Mouse (Mus musculus) hindbrain, postnatal 0 days (tissue): ENCODE measurements around the gene Pdxp. TPM values are rescaled to one million over a fixed set of nuclear protein-coding genes. Genes with fewer than 3 reads are reported as not detected.

ENCODE experiments used
- ATAC-seq: fragments of 200-750 bp; cut with Nextera tagmentation; 2 replicates; pipeline ENCODE4 v1.8.0; 2017; ENCODE audit warnings: mild to moderate bottlenecking, moderate TSS enrichment, moderate library complexity
- DNase-seq: peaks from one replicate; pipeline ENCODE4 v3.0.0-alpha.2; 2015; ENCODE audit warnings: low spot score
- H3K27ac ChIP-seq: fragments of 300-500 bp; sonication (generic); 2 replicates; pipeline ENCODE4 v1.5.1; 2014; ENCODE audit warnings: mild to moderate bottlenecking
- H3K27me3 ChIP-seq: fragments of 300-500 bp; sonication (generic); 2 replicates; pipeline ENCODE4 v1.6.1; 2014; ENCODE audit warnings: low read length, mixed read lengths; ENCODE audit not compliant: insufficient read depth
- H3K36me3 ChIP-seq: fragments of 300-500 bp; sonication (generic); 2 replicates; pipeline ENCODE4 v1.6.1; 2014; ENCODE audit warnings: low read length, mixed read lengths; ENCODE audit not compliant: insufficient read depth
- H3K4me1 ChIP-seq: fragments of 300-500 bp; sonication (generic); 2 replicates; pipeline ENCODE4 v1.6.1; 2014; ENCODE audit warnings: antibody characterized with exemption, low read length, mixed read lengths; ENCODE audit not compliant: insufficient read depth
- H3K4me2 ChIP-seq: fragments of 300-500 bp; sonication (generic); 2 replicates; pipeline ENCODE4 v1.6.1; 2014; ENCODE audit warnings: low read depth, mild to moderate bottlenecking, low read length, moderate library complexity, mixed read lengths
- H3K4me3 ChIP-seq: fragments of 300-500 bp; sonication (generic); 2 replicates; pipeline ENCODE4 v1.5.1; 2014; ENCODE audit warnings: low read length
- H3K9ac ChIP-seq: fragments of 300-500 bp; sonication (generic); replicated peaks from 2 replicates; pipeline ENCODE4 v1.6.1; 2014; ENCODE audit warnings: mild to moderate bottlenecking, low read length, moderate library complexity, mixed read lengths
- H3K9me3 ChIP-seq: fragments of 300-500 bp; sonication (generic); 2 replicates; pipeline ENCODE4 v1.6.1; 2016; ENCODE audit warnings: low read length, mixed read lengths
- CTCF ChIP-seq: IDR thresholded peaks from 2 replicates; pipeline ENCODE4 v1.5.1; 2016; ENCODE audit warnings: antibody characterized with exemption, control low read depth, low read depth
- WGBS: fragments of 180-500 bp; shearing (Covaris S2); extraction: QIAGEN DNeasy Blood & Tissue Kit; methylation state at CpG from one replicate; pipeline ENCODE4 v1.1.7; 2014; 5-methylcytosine and 5-hydroxymethylcytosine counted together
- microRNA-seq, 2 experiments: library from miRNA; unstranded; fragments of <30 nt; microRNA quantifications; one replicate each; pipeline ENCODE4; 2016
- polyA plus RNA-seq: library from polyadenylated mRNA; unstranded; fragments of >200 nt; fragmentation: Nextera tagmentation; extraction: Ambion mirVana; gene quantifications from 2 replicates; pipeline ENCODE4 v1.2.1, GENCODE M21; 2015
- total RNA-seq: library from RNA; depleted of rRNA; stranded (reverse); fragments of >200 nt; gene quantifications from 2 replicates; pipeline ENCODE4 v1.2.3, GENCODE M21; 2014; rRNA removed

Pdxp gene
- total and polyA plus RNA-seq, 2 experiments from 2014 or later = 141 to 300 TPM

GRCm38 (mm10) chr15:78956351-78956750 is 42.6 kb downstream of the Pdxp start:
- Histone ChIP-seq H3K9me3 (no peaks in the 10 kb centered on the region), H3K36me3 (peaks cover 25% of the 10 kb centered on the region), H3K4me3 (no peak overlapping the region), H3K27ac (no peak overlapping the region), H3K4me1 (no peaks in the 10 kb centered on the region), H3K4me2 (no peak overlapping the region), H3K27me3 (no peaks in the 10 kb centered on the region), H3K9ac (no peak overlapping the region)
- WGBS = 98% methylated on average over 4 of the region's 4 CpGs
- TF ChIP-seq CTCF = peak; percentile 52
- DNase-seq = peak; percentile 17
- ATAC-seq = no peak

GRCm38 (mm10) chr15:78957021-78957420 is 43.3 kb downstream of the Pdxp start:
- Histone ChIP-seq H3K9ac (no peak overlapping the region), H3K4me3 (no peak overlapping the region), H3K9me3 (no peaks in the 10 kb centered on the region), H3K27me3 (no peaks in the 10 kb centered on the region), H3K36me3 (peaks cover 25% of the 10 kb centered on the region), H3K27ac (no peak overlapping the region), H3K4me2 (no peak overlapping the region), H3K4me1 (no peaks in the 10 kb centered on the region)
- ATAC-seq = no peak
- TF ChIP-seq CTCF = no peak
- 81% methylated on average over 15 of the region's 15 CpGs for WGBS
- DNase-seq = no peak

DNA sequence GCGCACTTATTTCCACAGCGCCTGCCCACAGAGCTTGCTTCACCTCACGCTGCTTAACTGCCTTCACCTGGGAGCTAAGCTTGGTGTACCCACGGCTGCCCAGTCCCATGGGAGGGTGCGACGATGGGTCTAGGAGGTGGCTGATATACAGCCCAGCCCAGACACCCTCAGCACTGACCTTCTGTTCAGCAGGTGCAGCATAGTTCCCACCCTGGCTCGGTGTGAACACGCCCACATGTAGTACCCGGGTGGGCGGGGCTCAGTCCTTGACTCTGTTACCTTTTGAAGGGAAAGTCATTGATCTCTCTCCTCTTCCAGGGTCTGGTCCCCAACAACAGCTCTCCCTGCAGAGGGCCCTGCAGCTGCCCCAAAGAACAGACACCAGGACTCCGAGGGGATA is 45.8 kb downstream of the Pdxp start:
- Histone ChIP-seq H3K4me3 (no peak overlapping the region), H3K27me3 (no peaks in the 10 kb centered on the region), H3K9me3 (no peaks in the 10 kb centered on the region), H3K27ac (no peak overlapping the region), H3K36me3 (peaks cover 23% of the 10 kb centered on the region), H3K9ac (no peak overlapping the region), H3K4me1 (no peaks in the 10 kb centered on the region), H3K4me2 (no peak overlapping the region)
- ATAC-seq (no peak), DNase-seq (no peak)
- TF ChIP-seq CTCF = no peak
- 92% methylated on average over 11 of the region's 11 CpGs for WGBS

DNA sequence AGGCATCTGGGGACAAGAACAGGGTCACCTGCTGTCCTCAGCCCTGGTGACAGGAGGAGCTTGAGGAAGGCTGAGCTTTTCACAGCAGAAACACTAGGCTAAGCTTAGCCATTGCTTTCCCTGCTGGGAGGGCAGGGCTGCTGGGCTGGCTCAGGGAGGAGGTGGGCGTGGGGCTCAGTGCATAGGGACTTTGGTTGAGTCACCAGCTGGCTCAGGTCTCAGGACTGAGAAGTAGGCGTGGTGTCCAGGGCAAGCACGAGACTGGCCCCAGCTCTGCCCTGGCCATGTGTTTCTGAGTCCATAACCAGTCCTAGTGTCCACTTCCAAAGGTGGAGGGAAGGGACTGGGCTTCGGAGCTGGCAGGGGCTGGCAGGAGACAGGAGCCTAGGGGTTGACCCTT is 46.4 kb downstream of the Pdxp start:
- Histone ChIP-seq H3K27me3 (no peaks in the 10 kb centered on the region), H3K9me3 (no peaks in the 10 kb centered on the region), H3K4me2 (no peak overlapping the region), H3K9ac (no peak overlapping the region), H3K4me1 (no peaks in the 10 kb centered on the region), H3K36me3 (peaks cover 23% of the 10 kb centered on the region), H3K27ac (no peak overlapping the region), H3K4me3 (no peak overlapping the region)
- ATAC-seq (no peak), DNase-seq (no peak)
- 80% methylated on average over 4 of the region's 4 CpGs for WGBS
- TF ChIP-seq CTCF = no peak

- H3K4me3 ChIP-seq = no peak overlapping the region
- H3K9me3 ChIP-seq = no peaks in the 10 kb centered on the region
- 34% methylated on average over 2 of the region's 2 CpGs for WGBS
- H3K4me1 ChIP-seq = no peaks in the 10 kb centered on the region
- H3K36me3 ChIP-seq = peaks cover 18% of the 10 kb centered on the region
- ATAC-seq (peak; percentile 88), DNase-seq (peak; percentile 90)
- H3K9ac ChIP-seq = no peak overlapping the region
- no peaks in the 10 kb centered on the region for H3K27me3 ChIP-seq
- H3K27ac ChIP-seq = peak overlapping the region; percentile 41; the same call in 1 of the 2 replicates
- no peak overlapping the region for H3K4me2 ChIP-seq
- peak; percentile 94 for TF ChIP-seq CTCF
Measured at GRCm38 (mm10) chr15:78962885-78963284, 49.2 kb downstream of the Pdxp start.

Small RNA genes within 50 kb of the gene (microRNA-seq; reads per million reads assigned to microRNA genes)
- 0.36 to 1.2 reads per million in 2 experiments for gene Mir6955

Other genes starting within 250 kb of the Pdxp start
- 40.9 and 43.1 TPM in 2 replicates for gene Elfn2, start 195.1 kb upstream of the Pdxp start, total RNA-seq
- gene Elfn2, start 195.1 kb upstream of the Pdxp start, polyA plus RNA-seq = 8.4 and 9.1 TPM in 2 replicates
- gene Mfng, start 140.4 kb upstream of the Pdxp start, total RNA-seq = 12.7 and 15.2 TPM in 2 replicates
- gene Mfng, start 140.4 kb upstream of the Pdxp start, polyA plus RNA-seq = 16.6 and 17.9 TPM in 2 replicates
- gene Card10, start 110.9 kb upstream of the Pdxp start, total RNA-seq = 0.94 and 1.4 TPM in 2 replicates
- 2.3 and 2.6 TPM in 2 replicates for gene Card10, start 110.9 kb upstream of the Pdxp start, polyA plus RNA-seq
- 20.6 and 22.5 TPM in 2 replicates for gene Cdc42ep1, start 71.3 kb upstream of the Pdxp start, total RNA-seq
- 18.1 TPM in 2 replicates for gene Cdc42ep1, start 71.3 kb upstream of the Pdxp start, polyA plus RNA-seq
- gene Lgals2, start 58.4 kb upstream of the Pdxp start, total RNA-seq = not detected in 2 replicates
- not detected in 2 replicates for gene Lgals2, start 58.4 kb upstream of the Pdxp start, polyA plus RNA-seq
- 40.0 and 47.1 TPM in 2 replicates for gene Gga1, start 36.7 kb upstream of the Pdxp start, total RNA-seq
- 40.1 and 41.2 TPM in 2 replicates for gene Gga1, start 36.7 kb upstream of the Pdxp start, polyA plus RNA-seq
- gene Gm49510, start 14.3 kb upstream of the Pdxp start, total RNA-seq = 0.72 TPM in 1 of 2 replicates, not detected in the other
- gene Gm49510, start 14.3 kb upstream of the Pdxp start, polyA plus RNA-seq = not detected in 2 replicates
- 2.4 and 6.2 TPM in 2 replicates for gene Sh3bp1, start 14.2 kb upstream of the Pdxp start, total RNA-seq
- 4.4 and 5.5 TPM in 2 replicates for gene Sh3bp1, start 14.2 kb upstream of the Pdxp start, polyA plus RNA-seq
- gene Lgals1, start 12.8 kb downstream of the Pdxp start, total RNA-seq = 67.6 and 91.5 TPM in 2 replicates
- 141 and 144 TPM in 2 replicates for gene Lgals1, start 12.8 kb downstream of the Pdxp start, polyA plus RNA-seq
- gene Nol12, start 21.0 kb downstream of the Pdxp start, total RNA-seq = 4.7 and 8.8 TPM in 2 replicates
- gene Nol12, start 21.0 kb downstream of the Pdxp start, polyA plus RNA-seq = 54.8 and 56.4 TPM in 2 replicates
- gene Triobp, start 33.8 kb downstream of the Pdxp start, total RNA-seq = 42.0 and 57.6 TPM in 2 replicates
- 19.0 and 20.7 TPM in 2 replicates for gene Triobp, start 33.8 kb downstream of the Pdxp start, polyA plus RNA-seq
- gene H1f0, start 114.5 kb downstream of the Pdxp start, total RNA-seq = 211 and 233 TPM in 2 replicates
- 259 and 272 TPM in 2 replicates for gene H1f0, start 114.5 kb downstream of the Pdxp start, polyA plus RNA-seq
- 0.47 and 1.2 TPM in 2 replicates for gene Galr3, start 128.0 kb downstream of the Pdxp start, total RNA-seq
- gene Galr3, start 128.0 kb downstream of the Pdxp start, polyA plus RNA-seq = 0.20 and 0.25 TPM in 2 replicates
- 60.4 and 62.5 TPM in 2 replicates for gene Ankrd54, start 149.0 kb downstream of the Pdxp start, total RNA-seq
- gene Ankrd54, start 149.0 kb downstream of the Pdxp start, polyA plus RNA-seq = 36.7 and 42.4 TPM in 2 replicates
- 221 and 229 TPM in 2 replicates for gene Eif3l, start 161.3 kb downstream of the Pdxp start, total RNA-seq
- gene Eif3l, start 161.3 kb downstream of the Pdxp start, polyA plus RNA-seq = 163 and 164 TPM in 2 replicates
- gene Micall1, start 195.0 kb downstream of the Pdxp start, total RNA-seq = 28.1 and 36.4 TPM in 2 replicates
- gene Micall1, start 195.0 kb downstream of the Pdxp start, polyA plus RNA-seq = 8.0 and 9.5 TPM in 2 replicates
- gene Polr2f, start 227.1 kb downstream of the Pdxp start, total RNA-seq = 49.9 and 50.1 TPM in 2 replicates
- gene Polr2f, start 227.1 kb downstream of the Pdxp start, polyA plus RNA-seq = 326 and 334 TPM in 2 replicates
- 6.0 and 10.1 TPM in 2 replicates for gene 1700088E04Rik, start 227.3 kb downstream of the Pdxp start, total RNA-seq
- 18.0 and 21.4 TPM in 2 replicates for gene 1700088E04Rik, start 227.3 kb downstream of the Pdxp start, polyA plus RNA-seq